Mouse (Mus musculus) retina, embryonic 14.5 days (tissue): ENCODE results near the gene Gtf3c2.

Experiments
- DNase-seq: peaks from one replicate; pipeline ENCODE4 v3.0.0-alpha.2; 2015; ENCODE audit warnings: low spot score

Gtf3c2 gene

GRCm38 (mm10) chr5:31198170-31198569 is 18.2 kb upstream of the Gtf3c2 start:
- DNase-seq, result no peak

GRCm38 (mm10) chr5:31197072-31197471 is 17.1 kb upstream of the Gtf3c2 start:
- no peak for DNase-seq

- DNase-seq, result no peak
These were observed 16.3 kb upstream of the Gtf3c2 start for GRCm38 (mm10) chr5:31196207-31196606.

- no peak for DNase-seq
These were observed 15.7 kb upstream of the Gtf3c2 start for GRCm38 (mm10) chr5:31195671-31196070.

- DNase-seq, result no peak
These were observed 14.8 kb upstream of the Gtf3c2 start for GRCm38 (mm10) chr5:31194486-31195485.

GRCm38 (mm10) chr5:31193631-31194281 is 13.8 kb upstream of the Gtf3c2 start:
- peak; percentile 15 for DNase-seq

GRCm38 (mm10) chr5:31192939-31193630 is 13.1 kb upstream of the Gtf3c2 start, which contains the start of the genes Snx17 and Eif2b4:
Gene Snx17, plus strand, starts transcription at chr5:31193227.
Gene Eif2b4, minus strand, starts transcription at chr5:31193430.
- peak; percentile 99 for DNase-seq

- no peak for DNase-seq
These were observed 12.3 kb upstream of the Gtf3c2 start for GRCm38 (mm10) chr5:31192045-31192938.

GRCm38 (mm10) chr5:31190201-31190600 is 10.3 kb upstream of the Gtf3c2 start:
- DNase-seq, result no peak

GRCm38 (mm10) chr5:31188223-31188840 is 8.4 kb upstream of the Gtf3c2 start:
- DNase-seq, result peak; percentile 40

- no peak for DNase-seq
These were observed 3.7 kb upstream of the Gtf3c2 start for GRCm38 (mm10) chr5:31183678-31184077.

- no peak for DNase-seq
These were observed 1.3 kb upstream of the Gtf3c2 start for GRCm38 (mm10) chr5:31181183-31181770.

GRCm38 (mm10) chr5:31179301-31179765 is 611 bp downstream of the Gtf3c2 start:
- peak; percentile 24 for DNase-seq

GRCm38 (mm10) chr5:31168630-31169029 is 11.3 kb downstream of the Gtf3c2 start:
- DNase-seq, result no peak

- no peak for DNase-seq
These were observed 15.1 kb downstream of the Gtf3c2 start for GRCm38 (mm10) chr5:31164878-31165277.

- no peak for DNase-seq
These were observed 17.5 kb downstream of the Gtf3c2 start for GRCm38 (mm10) chr5:31162462-31162861.

- peak; percentile 83 for DNase-seq
These were observed 25.8 kb downstream of the Gtf3c2 start, which contains the start of gene Mpv17 for GRCm38 (mm10) chr5:31154152-31154553. Gene Mpv17, minus strand, starts transcription at chr5:31154251.

- DNase-seq, result peak; percentile 6
These were observed 26.3 kb downstream of the Gtf3c2 start for GRCm38 (mm10) chr5:31153516-31154151.

GRCm38 (mm10) chr5:31151746-31152145 is 28.2 kb downstream of the Gtf3c2 start:
- no peak for DNase-seq

- DNase-seq, result no peak
These were observed 30.2 kb downstream of the Gtf3c2 start for GRCm38 (mm10) chr5:31149781-31150180.
